Mouse (Mus musculus) midbrain, postnatal 0 days (tissue): ENCODE data around the gene Foxp1. TPM values are rescaled to one million over a fixed set of nuclear protein-coding genes. Genes with fewer than 3 reads are reported as not detected.

Experiments used
- ATAC-seq: fragments of 200-750 bp; cut with Nextera tagmentation; 2 replicates; pipeline ENCODE4 v1.8.0; 2017; ENCODE audit warnings: moderate number of reproducible peaks, mild to moderate bottlenecking, moderate TSS enrichment, moderate library complexity; ENCODE audit not compliant: low FRiP score
- DNase-seq: peaks from one replicate; pipeline ENCODE4 v3.0.0-alpha.2; 2015; ENCODE audit warnings: low spot score
- H3K27ac ChIP-seq: fragments of 300-500 bp; sonication (generic); 2 replicates; pipeline ENCODE4 v1.5.1; 2014; ENCODE audit warnings: low read depth, mild to moderate bottlenecking, low read length, mixed read lengths
- H3K27me3 ChIP-seq: fragments of 300-500 bp; sonication (generic); 2 replicates; pipeline ENCODE4 v1.6.1; 2014; ENCODE audit warnings: low read length, control low read depth, mixed read lengths; ENCODE audit not compliant: insufficient read depth
- H3K36me3 ChIP-seq: fragments of 300-500 bp; sonication (generic); 2 replicates; pipeline ENCODE4 v1.6.1; 2014; ENCODE audit warnings: low read length, control low read depth, mixed read lengths; ENCODE audit not compliant: insufficient read depth
- H3K4me1 ChIP-seq: fragments of 300-500 bp; sonication (generic); 2 replicates; pipeline ENCODE4 v1.6.1; 2014; ENCODE audit warnings: mild to moderate bottlenecking, control low read depth, antibody characterized with exemption, low read length, mixed read lengths; ENCODE audit not compliant: insufficient read depth
- H3K4me2 ChIP-seq: fragments of 300-500 bp; sonication (generic); 2 replicates; pipeline ENCODE4 v1.6.1; 2014; ENCODE audit warnings: low read depth, mild to moderate bottlenecking, low read length, mixed read lengths; ENCODE audit not compliant: poor library complexity, severe bottlenecking
- H3K4me3 ChIP-seq: fragments of 300-500 bp; sonication (generic); 2 replicates; pipeline ENCODE4 v1.5.1; 2014; ENCODE audit warnings: low read depth, mild to moderate bottlenecking, low read length, moderate library complexity
- H3K9ac ChIP-seq: fragments of 300-500 bp; sonication (generic); replicated peaks from 2 replicates; pipeline ENCODE4 v1.6.1; 2014; ENCODE audit warnings: mild to moderate bottlenecking, low read length, moderate library complexity, mixed read lengths; ENCODE audit not compliant: poor library complexity, severe bottlenecking
- H3K9me3 ChIP-seq: fragments of 300-500 bp; sonication (generic); 2 replicates; pipeline ENCODE4 v1.6.1; 2016; ENCODE audit warnings: low read length, control low read depth
- CTCF ChIP-seq: IDR thresholded peaks from 2 replicates; pipeline ENCODE4 v1.5.1; 2016; ENCODE audit warnings: antibody characterized with exemption, mild to moderate bottlenecking
- WGBS: fragments of 180-500 bp; shearing (Covaris S2); extraction: QIAGEN DNeasy Blood & Tissue Kit; methylation state at CpG from one replicate; pipeline ENCODE4 v1.1.7; 2014; 5-methylcytosine and 5-hydroxymethylcytosine counted together
- polyA plus RNA-seq: library from polyadenylated mRNA; unstranded; fragments of >200 nt; fragmentation: Nextera tagmentation; extraction: Ambion mirVana; gene quantifications from 2 replicates; pipeline ENCODE4 v1.2.1, GENCODE M21; 2015
- total RNA-seq: library from RNA; depleted of rRNA; stranded (reverse); fragments of >200 nt; gene quantifications from 2 replicates; pipeline ENCODE4 v1.2.3, GENCODE M21; 2014

The Foxp1 gene
- total and polyA plus RNA-seq, 2 experiments from 2014 or later, result 71.1 to 74.3 TPM

DNA sequence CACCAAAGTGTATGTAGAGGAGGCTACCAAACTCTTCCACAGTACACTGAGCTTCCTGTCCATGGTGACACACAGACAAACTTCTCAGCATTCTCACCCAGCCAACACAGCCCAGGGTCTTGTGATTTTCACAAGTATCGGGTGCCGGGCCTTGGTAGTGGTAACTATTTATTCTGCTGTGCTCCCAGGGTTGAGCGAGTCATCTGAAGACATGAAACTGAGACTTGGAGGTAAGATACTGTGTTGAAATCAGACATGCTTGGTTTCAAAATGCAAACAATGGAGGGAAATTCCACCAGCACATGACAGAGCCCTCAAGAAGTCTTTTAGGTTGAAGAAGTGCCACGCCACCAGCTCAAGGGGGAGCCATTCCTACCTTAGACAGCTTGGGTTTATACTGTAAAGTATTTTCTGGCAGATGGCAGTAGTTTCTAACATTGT lies 465.4 kb downstream of the Foxp1 start:
- Histone ChIP-seq H3K4me2 (no peak overlapping the region), H3K27me3 (no peaks in the 10 kb centered on the region), H3K4me3 (no peak overlapping the region), H3K4me1 (no peaks in the 10 kb centered on the region), H3K9me3 (no peaks in the 10 kb centered on the region), H3K27ac (no peak overlapping the region), H3K9ac (no peak overlapping the region), H3K36me3 (no peaks in the 10 kb centered on the region)
- 93% methylated on average over 4 of the region's 4 CpGs for WGBS
- no peak for ATAC-seq
- no peak for DNase-seq
- no peak for TF ChIP-seq CTCF

DNA sequence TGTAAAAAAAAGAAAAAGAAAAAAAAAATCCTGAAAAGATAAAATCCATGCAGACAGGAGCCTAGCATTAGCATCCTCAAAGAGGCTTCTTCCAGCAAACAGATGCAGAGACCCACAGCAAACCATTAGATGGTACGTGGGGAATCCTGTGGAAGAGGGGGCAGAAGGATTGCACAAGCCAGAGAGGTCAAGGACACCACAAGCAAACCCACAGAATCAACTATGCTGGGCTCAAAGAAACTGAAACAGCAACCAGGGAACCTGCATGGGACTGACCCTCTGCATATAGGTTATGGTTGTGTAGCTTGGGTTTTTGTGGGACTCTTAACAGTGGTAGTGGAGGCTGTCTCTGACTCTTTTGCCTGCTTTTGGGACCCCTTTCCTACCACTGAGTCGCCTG lies 466.1 kb downstream of the Foxp1 start:
- H3K4me1 ChIP-seq, result no peaks in the 10 kb centered on the region
- WGBS, result 75% methylated on average over 2 of the region's 2 CpGs
- no peak overlapping the region for H3K4me2 ChIP-seq
- no peak overlapping the region for H3K9ac ChIP-seq
- no peak overlapping the region for H3K4me3 ChIP-seq
- DNase-seq (no peak), ATAC-seq (no peak)
- no peaks in the 10 kb centered on the region for H3K36me3 ChIP-seq
- no peaks in the 10 kb centered on the region for H3K27me3 ChIP-seq
- no peak overlapping the region for H3K27ac ChIP-seq
- TF ChIP-seq CTCF, result no peak
- no peaks in the 10 kb centered on the region for H3K9me3 ChIP-seq

DNA sequence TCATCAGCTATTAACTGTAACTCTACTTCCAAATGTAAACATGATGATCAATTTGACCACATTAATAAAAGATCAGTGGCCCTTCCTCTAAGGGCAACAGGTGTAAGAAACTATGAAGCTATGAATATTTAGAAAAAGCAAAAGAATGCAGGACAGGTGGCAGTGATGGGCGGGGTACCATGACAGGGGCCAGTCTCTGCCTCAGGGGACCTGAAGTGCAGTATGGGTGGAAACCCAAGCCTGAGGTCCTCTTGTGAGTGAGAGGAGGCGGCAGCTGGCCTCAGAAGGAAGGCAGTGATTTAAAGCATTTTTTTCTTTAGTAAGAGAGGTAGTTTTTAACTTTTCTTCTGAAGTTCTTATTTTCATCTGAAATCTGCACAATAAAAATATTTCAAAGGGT lies 468.5 kb downstream of the Foxp1 start:
- Histone ChIP-seq H3K27ac (no peak overlapping the region), H3K9ac (no peak overlapping the region), H3K9me3 (no peaks in the 10 kb centered on the region), H3K36me3 (no peaks in the 10 kb centered on the region), H3K4me3 (no peak overlapping the region), H3K4me2 (no peak overlapping the region), H3K4me1 (no peaks in the 10 kb centered on the region), H3K27me3 (no peaks in the 10 kb centered on the region)
- WGBS, result 93% methylated on average over 2 of the region's 2 CpGs
- DNase-seq (no peak), ATAC-seq (no peak)
- no peak for TF ChIP-seq CTCF

DNA sequence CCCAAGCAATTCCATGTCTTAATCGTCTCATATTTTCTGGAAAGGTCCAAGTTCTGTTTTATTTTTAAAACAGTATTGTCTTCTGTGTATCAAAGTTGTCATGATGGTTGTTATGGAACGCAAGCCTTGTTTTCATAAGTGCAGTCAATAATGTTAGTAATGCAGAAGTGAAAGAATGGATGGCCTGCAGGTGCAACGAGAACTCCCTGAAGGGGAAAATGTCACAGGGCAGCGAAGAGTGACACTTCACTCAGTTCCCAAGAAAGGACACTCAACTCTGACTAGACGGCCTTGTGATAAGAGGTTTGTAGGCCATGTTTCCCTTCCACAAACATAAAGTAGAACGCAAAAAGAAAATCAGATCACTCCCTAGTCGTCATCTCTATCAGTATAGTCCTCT lies 469.4 kb downstream of the Foxp1 start:
- no peak for ATAC-seq
- no peak for TF ChIP-seq CTCF
- Histone ChIP-seq H3K27ac (no peak overlapping the region), H3K27me3 (no peaks in the 10 kb centered on the region), H3K4me1 (no peaks in the 10 kb centered on the region), H3K36me3 (no peaks in the 10 kb centered on the region), H3K4me2 (no peak overlapping the region), H3K9me3 (no peaks in the 10 kb centered on the region), H3K9ac (no peak overlapping the region), H3K4me3 (no peak overlapping the region)
- 86% methylated on average over 7 of the region's 7 CpGs for WGBS
- DNase-seq, result no peak

DNA sequence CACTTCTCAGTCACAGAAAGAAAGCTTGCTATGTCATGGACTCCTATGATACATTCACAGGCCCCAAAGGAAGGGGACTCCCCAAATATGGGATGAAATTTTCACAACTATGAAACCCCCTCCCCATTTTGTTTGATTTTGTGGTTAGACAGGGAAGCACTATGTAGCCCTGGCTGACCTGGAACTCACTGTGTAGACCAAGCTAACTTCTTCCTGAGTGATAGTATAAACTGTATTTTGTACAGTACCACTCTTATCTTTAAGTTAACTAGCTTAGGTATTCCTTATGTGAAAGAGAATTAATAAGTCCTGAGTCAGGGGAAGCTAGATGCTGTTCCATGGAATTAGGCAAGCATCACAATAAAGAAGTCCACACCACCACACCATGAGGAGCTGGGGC lies 470.8 kb downstream of the Foxp1 start:
- DNase-seq, result no peak
- Histone ChIP-seq H3K9me3 (no peaks in the 10 kb centered on the region), H3K9ac (no peak overlapping the region), H3K27me3 (no peaks in the 10 kb centered on the region), H3K36me3 (no peaks in the 10 kb centered on the region), H3K4me3 (no peak overlapping the region), H3K4me2 (no peak overlapping the region), H3K4me1 (no peaks in the 10 kb centered on the region), H3K27ac (no peak overlapping the region)
- TF ChIP-seq CTCF, result no peak
- ATAC-seq, result no peak

DNA sequence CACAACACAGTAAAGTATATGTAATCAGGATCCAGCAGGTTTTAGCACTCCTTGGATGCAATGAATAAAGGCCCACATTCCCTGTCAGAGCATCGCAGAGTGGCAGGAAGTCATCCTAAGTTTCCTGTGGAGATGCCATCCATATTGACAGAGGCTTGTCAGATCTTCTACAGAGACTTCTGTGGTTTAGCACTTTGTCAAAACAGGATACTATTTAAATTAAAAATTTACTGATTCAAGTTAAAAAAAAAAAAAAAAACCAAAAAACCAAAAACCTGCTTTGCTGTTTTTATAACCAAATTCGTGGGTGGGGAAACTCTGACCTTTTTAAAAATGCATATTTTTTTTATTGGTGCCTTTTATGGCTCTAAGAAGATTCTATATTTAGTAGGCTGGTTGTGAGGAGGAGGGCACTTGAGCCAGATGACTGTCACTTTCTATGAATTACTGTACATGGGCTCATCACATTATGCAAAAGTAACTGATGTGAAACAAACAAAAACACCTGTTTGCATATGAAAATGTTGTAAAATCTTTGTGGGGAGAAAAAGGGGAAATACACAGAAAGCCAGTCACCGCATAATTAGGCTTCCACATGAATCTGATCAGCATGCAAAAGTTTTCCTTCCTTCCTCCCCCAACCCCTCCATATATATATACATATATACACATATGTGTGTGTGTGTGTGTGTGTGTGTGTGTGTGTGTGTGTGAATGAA lies 472.1 kb downstream of the Foxp1 start:
- Histone ChIP-seq H3K36me3 (no peaks in the 10 kb centered on the region), H3K4me3 (no peak overlapping the region), H3K4me2 (no peak overlapping the region), H3K27ac (no peak overlapping the region), H3K27me3 (no peaks in the 10 kb centered on the region), H3K9me3 (no peaks in the 10 kb centered on the region), H3K9ac (no peak overlapping the region), H3K4me1 (no peaks in the 10 kb centered on the region)
- 84% methylated on average over 3 of the region's 3 CpGs for WGBS
- ATAC-seq, result no peak
- DNase-seq, result no peak
- TF ChIP-seq CTCF, result no peak
